Mouse (Mus musculus) kidney, postnatal 14 days (tissue): ENCODE measurements around the gene Apobec1.
"Not testable (repeated sequence)": the region's sequence is repeated elsewhere in the genome, so short reads cannot be mapped to it uniquely, and the experiment has no call there.

Source experiments
- DNase-seq: peaks from one replicate; pipeline ENCODE4 v3.0.0; 2022; ENCODE audit warnings: mixed read lengths

Gene Apobec1

DNA sequence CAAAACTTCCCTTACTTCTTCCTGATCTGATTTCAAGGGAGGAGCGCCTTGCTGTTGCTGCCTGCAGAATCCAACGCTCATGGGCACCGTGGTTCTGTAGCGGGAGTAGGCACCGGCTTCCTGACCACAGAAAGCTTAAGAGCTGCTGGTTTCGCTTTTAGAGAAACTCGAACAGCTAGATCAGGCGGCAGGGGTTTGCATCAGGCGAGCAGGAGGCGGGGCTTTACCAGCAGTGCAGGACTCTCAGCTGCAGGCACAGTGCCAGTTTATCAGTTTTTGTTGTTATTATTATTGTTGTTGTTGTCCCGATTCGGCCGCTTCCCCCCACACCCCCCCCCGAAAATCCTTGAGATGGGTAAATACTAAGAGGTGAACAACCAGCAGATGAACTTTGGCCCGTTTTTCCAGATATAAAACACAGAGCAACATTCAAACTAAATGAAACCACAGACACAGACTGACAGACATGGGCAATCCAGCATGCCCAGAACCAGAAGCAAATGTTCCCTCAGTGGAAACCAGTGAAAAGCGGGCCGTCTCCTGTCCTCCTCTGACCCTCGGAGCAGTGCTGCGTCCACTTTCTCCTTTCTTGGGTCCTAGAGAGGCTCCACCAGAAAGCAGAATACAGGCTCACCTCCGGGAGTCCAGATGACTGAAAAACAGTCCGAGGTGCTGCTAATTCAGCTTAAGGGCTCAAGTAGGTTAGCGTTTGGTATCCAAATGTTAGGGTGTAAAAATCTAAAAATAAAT lies at the start of gene Apobec1:
Apobec1 (minus strand) TSS at position 203 of the 750 bp plus-strand sequence.
- peak; percentile 84 for DNase-seq

DNA sequence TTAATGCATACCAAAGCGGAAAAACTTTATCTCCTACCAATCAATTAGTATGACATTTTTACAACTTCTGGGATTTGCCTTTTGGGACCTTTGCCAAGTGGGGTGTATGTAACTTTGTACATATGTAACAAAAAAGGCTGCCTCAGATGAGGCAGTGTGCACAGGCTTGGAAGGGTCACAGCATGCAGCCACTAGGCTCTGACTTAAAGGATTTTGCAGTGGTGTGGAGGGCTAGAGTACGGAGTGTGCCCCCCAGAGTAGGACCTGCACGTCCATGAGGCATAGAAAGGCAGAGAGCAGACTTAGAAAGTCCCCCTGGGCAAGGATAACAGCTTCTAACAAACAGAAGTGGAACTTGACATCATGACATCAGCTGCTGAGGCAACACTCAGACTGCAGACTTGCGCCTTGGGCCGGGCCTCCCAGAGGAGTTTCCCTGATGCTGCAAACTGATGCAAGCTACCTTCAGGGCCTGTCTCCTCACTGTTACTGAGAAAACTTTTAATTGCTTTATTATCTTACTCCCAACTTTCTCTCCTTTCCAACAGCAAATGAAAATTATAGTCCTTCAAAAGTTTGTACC lies 48.2 kb upstream of the Apobec1 start:
- no peak for DNase-seq

DNA sequence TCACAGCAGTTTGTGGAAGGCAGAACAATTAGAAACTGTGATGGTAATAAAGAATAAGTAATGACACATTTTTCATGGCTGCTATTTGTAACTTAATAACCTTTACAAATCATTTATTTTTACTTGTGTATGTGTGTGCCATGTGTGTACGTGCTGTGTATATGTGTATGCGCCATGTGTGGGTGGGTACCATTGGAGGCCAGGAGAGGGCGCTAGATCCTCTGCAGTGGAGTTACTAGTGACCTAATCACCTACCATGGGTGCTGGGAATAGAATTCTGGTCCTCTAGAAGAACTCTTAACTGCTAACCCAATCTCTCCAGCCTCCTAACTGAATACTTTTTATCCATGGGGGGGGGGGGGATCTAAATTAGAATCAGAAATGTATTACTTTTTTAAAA lies 47.7 kb upstream of the Apobec1 start:
- no peak for DNase-seq

DNA sequence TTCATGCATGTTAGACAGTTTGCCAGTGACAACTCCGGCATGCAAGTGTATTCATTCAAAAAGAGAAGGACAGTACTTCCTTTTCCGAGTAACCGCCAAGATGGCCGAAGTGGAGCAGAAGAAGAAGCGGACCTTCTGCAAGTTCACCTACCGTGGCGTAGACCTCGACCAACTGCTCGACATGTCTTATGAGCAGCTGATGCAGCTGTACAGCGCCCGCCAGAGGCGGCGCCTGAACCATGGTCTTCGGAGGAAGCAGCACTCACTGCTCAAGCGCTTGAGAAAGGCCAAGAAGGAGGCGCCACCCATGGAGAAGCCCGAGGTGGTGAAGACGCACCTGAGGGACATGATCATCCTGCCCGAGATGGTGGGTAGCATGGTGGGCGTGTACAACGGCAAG lies 42.0 kb upstream of the Apobec1 start:
- not testable (repeated sequence) for DNase-seq

DNA sequence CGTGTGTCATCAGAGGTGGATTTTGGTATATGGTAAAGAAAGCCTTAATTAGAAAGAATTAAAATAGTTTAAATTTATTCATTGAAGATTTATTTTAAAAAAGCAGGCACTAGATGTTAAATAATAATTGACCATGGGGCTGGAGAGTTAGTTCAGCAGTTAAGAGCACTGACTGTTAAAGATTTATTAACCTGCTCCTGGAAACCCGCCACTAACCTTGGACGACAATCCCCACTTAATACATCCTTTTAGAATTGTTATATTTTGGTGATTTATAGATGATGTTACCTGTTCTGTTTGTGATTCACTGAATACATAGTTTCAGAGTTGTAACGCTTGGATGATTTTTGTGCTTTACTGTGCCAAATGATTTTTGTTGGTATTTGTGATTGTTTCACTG lies 35.3 kb upstream of the Apobec1 start:
- DNase-seq = not testable (repeated sequence)

DNA sequence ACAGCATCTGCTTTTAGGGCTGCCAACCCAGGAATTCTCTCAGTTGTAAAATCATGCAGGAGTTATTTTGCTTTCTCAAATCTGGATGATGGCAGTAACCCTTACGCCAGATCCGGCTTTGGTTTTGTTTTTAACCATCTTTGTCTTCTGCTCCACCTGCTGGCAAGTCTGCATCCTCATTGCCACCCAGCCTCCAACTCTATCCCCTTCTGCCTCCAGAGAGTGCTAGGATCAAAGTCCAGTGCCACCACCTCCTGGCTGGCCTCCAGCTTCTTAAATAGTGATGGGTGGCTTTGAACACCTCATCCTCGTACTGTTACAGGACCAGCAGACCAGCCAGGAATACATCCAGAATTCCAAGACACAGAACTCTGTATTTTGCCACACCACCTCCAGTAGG lies 34.4 kb upstream of the Apobec1 start:
- peak; percentile 14 for DNase-seq

DNA sequence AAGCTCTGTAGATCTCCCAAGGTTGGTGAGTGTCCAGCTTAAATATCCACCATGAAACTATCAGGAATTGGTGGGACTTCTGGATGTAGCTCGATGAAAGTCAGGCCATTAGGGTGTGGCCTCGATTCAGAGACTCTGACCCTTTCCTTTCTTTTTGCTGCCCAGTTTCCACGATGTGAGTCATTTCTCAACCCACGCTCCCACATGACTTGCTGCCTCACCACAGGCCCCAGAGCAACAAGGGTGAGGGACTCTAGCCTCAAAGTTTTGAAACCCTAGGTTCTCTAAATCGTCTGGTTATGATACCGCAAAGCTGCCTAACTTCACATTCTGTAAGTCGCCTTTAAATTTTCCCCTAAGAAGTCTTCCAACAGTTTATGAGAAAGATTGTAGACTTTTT lies 33.1 kb upstream of the Apobec1 start:
- DNase-seq = no peak

DNA sequence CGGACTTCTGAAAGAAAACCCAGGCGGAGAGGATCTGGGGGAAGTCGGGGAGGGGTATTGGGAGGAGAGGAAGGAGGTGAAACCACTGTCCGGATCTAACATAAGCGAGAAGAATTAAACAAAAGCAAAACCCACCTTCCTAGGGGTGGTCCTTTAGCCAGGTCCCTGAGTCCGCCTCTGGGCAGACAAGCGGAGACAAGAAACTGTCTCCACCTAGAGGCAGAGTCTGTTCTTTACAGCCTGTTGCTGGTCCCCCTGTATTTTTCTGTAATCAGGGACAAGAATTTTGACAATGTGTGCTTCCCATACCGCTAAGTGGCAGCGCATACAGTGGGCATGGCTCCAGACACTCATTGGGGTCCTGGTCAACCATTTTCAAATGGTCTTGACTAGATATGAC lies 31.2 kb upstream of the Apobec1 start:
- peak; percentile 47 for DNase-seq

DNA sequence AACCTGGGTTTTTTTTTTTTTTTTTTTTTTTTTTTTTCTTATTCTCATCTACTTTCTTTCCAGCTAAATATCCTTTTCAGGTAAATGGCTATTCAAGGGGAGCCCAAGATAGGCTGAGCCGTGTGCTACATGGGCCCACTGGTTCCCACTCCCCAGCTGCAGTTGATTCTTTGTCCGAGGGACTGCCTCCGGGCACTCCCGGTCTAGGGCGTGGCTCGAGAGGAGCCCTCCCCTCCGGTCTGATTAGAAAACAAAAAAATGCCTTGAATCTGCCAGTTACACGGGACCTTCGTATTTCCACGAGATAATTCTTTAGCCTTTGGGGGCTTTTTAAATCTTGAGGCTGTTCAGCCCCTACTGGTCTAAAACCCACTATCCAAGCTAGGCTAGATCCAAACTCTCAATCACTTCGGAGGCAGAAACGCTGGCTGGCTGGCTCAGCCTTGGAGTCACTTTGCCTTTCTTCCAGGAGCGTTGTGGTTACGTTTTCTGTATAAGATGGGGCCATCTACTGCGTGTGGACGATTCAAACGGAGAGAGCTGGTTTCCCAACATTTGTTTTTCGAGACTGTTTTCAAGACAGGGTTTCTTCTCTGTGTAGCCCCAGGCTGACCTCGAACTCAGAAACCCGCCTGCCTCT lies 25.3 kb upstream of the Apobec1 start:
- no peak for DNase-seq

DNA sequence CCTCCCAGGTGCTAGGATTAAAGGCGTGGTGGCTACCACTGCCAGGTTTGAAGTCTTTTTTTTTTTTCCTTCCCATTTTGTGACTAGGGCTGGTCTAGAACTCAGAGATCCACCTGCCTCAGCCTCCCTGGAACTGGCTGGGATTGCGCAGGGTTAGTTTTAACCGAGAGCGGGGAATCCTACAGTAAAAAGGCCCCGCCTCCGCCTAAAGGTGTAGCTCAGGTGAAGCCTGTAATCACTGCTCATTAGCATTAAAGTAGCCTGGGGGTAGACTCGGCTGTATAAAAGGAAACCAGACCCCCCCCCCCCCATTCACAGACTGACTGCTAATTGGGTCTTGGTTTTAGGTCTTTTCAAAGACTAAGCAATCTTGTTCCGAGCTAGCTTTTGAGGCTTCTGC lies 23.9 kb upstream of the Apobec1 start, which contains the start of gene Dppa3:
Dppa3 (plus strand) TSS at position 301 of the 400 bp plus-strand sequence.
- DNase-seq = no peak

DNA sequence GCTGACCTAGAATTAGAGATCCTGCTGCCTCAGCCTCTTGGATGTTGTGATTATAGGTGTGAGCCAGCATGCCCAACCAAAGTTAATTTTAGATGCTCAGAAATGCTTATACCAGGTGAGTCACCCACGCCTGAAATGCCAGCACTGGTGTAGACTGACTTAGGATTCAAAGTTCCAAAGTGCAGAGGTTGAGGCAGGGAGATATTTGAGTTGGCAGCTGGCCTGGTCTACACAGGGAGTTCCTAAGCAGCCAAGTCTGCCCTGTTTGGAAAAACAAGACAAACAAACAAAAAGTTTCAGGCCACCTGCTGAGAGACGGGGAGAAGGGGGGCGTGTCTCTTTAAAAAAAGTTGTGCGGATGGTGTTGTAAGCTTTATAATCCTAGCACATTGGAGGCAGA lies 22.9 kb upstream of the Apobec1 start:
- peak; percentile 69 for DNase-seq

DNA sequence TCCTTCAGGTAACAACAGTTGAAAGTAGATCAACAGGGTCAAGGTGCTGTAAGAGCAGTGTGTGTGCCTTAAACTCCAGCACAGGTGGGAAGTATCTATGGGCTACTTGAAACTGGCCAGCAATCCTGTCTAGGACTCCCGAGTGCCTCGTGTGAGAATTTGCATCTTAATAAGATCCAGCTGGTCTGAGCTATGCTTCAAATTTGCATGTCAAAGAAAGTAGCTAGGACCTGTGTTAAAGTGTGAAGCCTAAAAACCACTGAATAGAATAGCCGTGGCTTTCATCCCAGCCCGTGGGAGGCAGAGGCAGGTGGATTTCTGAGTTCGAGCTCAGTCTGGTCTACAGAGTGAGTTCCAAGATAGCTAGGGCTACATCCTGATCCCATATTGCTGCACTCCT lies 22.2 kb upstream of the Apobec1 start:
- DNase-seq = no peak

DNA sequence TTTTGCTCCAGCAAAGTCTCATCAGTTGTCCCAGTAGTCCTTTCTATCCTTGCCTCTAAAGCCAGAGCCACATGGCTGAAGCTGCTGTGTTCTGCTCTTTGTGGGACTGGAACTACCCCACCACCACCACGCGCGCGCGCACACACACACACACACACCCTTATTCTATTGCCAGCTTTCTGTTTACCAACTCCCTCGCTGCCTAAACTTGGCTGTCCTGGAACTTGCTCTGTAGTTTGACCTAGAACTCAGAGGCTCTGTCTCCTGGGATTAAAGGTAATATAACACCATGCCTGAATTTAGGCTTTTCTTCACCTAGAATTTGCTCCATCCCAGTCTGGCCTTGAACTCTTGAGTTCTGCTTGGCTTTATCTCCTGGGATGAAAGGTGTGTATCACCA lies 18.8 kb upstream of the Apobec1 start:
- no peak for DNase-seq

DNA sequence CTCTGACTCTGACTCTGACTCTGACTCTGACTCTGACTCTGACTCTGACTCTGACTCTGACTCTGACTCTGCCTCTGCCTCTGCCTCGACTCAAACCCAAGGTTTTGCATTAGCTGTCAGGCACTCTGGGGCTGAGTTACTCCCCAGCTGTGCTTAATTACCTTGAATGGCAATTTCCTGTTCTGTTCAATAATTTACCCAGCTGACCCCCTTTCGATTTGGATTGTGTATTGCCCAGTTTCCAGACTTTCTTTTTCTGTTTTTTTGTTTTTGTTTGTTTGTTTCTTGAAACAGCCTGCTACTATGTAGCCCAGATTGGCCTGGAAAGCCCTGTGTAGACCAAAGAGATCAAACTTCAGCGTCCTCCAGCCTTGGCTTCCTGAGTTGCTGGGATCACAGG lies 13.8 kb upstream of the Apobec1 start:
- DNase-seq = no peak

DNA sequence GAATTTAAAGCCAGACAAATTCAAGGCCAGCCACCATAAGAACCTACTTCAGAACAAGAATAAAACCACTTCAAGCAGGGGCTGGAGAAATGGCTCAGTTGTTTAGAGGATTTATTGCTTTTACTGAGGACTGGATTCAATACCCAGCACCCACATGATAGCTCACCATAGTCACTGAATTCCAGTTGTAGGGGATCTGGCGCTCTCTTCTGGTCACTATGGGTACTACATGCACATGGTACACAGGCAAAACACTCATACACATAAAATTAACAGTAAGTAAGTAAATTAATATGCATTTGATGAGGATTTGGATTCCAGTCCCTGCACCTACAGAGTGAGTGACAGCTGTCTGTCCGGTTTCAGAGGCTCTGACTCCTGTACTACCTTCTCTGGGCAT lies 11.8 kb upstream of the Apobec1 start:
- no peak for DNase-seq

DNA sequence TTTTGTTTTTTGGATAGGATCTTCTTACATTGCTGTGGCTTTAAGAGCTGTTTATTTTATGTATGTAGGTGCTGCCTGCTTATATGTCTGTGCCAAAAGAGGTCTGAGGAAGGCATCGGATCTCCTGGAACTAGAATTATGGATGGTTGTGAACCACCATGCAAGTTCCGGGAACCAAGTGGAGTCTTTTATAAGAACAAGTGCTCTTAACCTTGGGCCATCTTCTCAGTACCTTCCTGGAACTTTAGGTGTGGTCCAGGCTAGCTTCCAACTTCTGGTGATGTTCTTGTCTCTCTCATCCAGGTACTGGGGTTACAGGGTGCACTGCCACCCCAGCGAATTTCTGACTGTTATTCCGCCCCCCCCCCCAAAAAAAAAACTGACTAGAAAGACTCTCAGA lies 10.2 kb upstream of the Apobec1 start:
- DNase-seq = no peak

DNA sequence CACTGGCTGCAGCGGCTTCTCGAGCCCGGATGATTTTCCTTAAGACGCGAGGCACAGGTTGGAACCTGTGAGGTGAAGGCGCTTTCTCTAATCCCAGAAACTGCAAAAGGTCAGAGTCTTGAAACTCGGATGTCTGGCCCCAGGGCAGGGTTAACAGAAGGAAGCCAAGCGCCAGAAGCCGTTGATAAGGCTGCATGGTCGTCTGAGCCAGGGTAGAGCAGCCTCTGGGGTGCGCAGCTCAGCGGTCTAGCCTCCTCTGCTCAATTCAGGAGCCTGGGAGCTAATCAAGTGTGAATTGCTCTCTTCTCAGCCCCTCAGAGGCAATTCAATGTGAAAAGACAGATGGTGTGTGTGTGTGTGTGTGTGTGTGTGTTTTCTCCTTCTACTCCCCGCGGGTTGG lies 7.5 kb upstream of the Apobec1 start, which contains the start of gene Gdf3:
Gdf3 (minus strand) TSS at position 317 of the 400 bp plus-strand sequence.
- DNase-seq = no peak

DNA sequence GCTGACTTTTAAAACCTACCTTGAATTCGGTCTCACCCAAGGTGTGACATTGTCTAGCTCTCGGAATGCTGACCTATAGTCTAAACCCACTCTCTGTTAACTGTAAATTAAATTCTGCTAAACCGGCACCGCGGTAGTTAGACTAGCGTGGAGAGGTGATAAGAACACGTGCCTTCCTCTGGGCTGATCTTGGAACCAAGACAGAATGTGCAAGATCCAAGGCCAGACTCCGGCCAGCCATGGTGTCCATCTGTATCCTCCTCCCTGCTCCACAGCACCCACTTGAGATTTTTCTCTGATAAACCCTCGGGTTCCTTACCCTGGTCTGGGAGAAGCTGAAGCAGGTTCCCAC lies 7.1 kb upstream of the Apobec1 start:
- no peak for DNase-seq

DNA sequence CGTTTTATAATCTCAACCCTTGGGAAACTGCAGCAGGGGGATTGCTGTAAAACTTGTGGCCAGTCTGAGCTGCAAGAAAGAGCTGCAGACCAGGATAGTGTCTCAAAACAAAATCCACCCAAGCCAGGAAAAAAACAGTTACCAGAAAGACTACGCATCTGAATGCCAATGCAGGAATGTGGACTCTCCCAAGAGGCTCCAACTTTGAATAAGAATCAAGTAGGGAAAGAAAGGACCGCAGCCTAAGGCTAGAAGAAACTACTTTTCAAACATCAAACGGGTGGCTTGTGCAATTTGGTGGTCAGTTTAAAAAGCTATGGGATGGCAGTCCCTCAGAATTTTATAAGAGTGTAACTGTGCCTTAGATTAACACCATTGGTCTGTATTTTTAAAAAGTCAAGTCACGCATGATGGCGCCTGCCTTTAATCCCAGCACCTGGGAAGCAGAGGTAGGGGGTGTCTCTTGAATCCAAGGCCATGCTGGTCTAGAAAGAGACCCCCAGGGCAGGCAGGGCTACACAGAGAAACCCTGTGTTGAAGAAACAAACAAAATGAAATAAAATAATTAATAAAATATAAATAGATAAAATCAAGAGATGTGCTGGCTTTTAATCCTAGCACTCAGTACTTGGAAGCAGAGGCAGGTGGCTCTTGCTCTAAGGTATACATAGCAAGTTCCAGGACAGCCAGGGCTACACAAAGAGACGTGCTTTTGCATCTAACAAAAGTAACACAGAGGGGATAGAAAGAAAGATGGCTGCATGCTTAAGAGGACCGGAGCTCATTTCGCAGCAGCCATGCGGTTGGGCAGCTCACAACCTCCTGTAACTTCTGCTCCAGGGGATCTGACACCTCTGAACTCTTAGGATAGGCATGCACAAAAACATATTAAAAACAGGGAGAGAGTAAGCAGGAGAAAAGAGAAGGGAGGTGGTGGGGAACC lies 6.5 kb upstream of the Apobec1 start:
- no peak for DNase-seq

DNA sequence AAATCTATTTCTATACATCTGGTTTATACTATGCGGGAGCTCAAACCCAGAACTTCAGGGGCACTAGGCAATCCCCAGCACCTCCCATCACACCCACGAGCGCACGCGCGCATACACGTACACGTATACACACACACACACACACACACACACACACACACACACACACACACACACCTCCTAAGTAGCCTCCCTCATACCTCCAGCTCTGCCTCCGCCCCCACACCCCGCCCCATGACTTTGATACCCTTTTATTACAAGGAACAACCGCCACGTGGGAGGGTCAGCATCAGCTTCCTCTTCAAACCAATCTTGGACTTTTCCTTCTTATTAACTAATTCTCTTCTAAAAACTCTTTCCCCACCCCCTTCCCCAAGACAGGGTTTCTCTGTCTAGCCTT lies 5.5 kb upstream of the Apobec1 start:
- no peak for DNase-seq

DNA sequence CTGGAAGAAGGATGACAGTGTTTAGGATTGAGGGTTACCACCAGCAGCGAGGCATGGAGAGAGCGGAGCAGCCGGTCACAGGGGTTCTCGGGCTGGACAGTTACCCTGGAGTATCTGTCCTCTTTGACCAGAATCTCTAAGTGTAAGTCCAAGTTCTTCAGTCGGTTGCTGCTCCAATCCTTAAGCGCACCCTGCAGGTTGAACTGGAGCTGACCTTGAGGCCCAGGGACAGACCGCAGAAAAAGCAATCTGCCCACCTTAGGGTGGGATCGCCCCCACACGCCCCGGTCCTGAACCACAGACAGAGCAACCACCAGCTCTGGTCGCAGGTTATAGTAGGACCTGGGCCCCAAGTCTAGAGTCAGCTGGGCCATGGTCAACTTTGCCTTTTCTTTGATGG lies 4.4 kb upstream of the Apobec1 start:
- DNase-seq = no peak

DNA sequence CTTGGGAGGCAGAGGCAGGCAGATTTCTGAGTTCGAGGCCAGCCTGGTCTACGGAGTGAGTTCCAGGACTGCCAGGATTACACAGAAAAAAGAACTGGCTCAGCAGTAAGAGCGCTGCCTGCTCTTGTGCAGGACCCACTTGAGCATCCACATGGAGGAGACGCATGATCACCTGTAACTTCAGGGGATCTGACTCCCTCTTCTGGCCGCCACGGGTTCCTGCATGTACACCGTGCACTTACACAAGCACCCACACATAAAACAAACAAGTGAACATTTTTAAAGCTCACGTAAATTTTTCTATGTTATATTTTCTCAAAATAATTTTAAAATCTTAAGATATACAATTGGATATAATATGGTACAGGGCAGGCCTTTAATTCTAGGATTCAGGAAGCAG lies 3.2 kb upstream of the Apobec1 start:
- DNase-seq = no peak

DNA sequence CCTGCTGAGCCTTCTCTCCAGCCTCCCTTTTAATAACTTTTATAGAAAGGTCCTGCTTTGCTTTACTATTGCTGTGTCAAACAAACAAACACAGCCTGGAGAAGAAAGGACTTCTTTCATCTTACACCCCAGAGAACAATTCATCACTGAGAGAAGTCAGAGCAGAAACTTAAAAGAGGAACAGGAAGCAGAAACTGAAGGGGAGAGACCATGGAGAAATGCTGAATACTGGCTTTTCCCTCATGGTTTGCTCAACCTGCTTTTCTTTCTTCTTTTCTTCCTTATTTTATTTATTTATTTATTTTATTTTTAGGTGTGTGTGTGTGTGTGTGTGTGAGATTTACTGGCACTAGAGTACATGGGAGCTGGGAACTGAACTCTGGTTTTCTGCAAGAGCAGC lies 2.0 kb upstream of the Apobec1 start:
- no peak for DNase-seq
